Mouse (Mus musculus) spleen, adult 2 months (tissue): Measurements from ENCODE around the gene Pdcd2.

ENCODE experiments used
- CTCF ChIP-seq: fragments of 200-500 bp; IDR thresholded peaks from 2 replicates; pipeline ENCODE4 v1.5.1; 2011; ENCODE audit warnings: mild to moderate bottlenecking, inconsistent platforms; ENCODE audit not compliant: insufficient read depth, insufficient read length, insufficient replicate concordance; ENCODE audit errors: extremely low read depth
- POLR2A ChIP-seq: fragments of 200-500 bp; IDR thresholded peaks from 2 replicates; pipeline ENCODE4 v1.6.1; 2011; ENCODE audit warnings: low read depth, low read length, inconsistent platforms

DNA sequence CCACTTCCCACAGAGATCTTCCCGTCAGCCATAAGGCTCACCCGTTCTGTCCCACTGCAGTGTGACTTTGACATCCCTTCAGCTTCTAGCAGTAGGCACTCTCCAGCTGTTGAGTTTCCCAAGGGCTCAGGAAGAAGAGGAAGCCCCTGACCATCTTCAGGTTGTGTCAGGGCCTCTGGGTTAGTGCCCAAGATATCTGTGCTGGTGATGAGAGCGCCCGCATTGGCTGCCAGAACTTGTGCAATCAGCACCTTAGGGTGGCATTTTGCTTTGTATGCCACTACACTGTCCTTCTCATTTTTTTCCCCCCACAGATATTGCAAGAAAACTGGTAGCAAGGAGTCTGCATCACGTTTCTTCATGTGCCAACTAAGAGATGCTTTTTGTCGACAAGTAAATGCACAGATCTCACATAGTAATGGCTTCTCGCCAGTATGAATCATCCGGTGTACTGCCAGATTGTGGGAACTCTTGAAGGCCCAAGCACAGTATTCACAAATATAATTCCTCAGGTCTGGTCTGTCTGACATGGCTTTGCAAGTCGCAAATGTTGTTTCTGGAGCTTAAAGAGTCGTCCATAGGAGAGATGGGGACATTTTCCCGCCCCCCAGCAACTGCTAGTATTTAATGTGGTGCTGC is 8.2 kb upstream of the Pdcd2 start:
- TF ChIP-seq CTCF: no peak
- TF ChIP-seq POLR2A: no peak
